Mouse (Mus musculus): ENCODE data around the gene Nudt17. TPM values are rescaled to one million over a fixed set of nuclear protein-coding genes. Genes with fewer than 3 reads are reported as not detected.
A peak's percentile ranks its signal among the peaks of the same experiment; 100 is the strongest.

Nudt17 gene
- total and polyA plus RNA-seq, 3 experiments, result 0.21 to 1.9 (median 1.0) TPM

DNA sequence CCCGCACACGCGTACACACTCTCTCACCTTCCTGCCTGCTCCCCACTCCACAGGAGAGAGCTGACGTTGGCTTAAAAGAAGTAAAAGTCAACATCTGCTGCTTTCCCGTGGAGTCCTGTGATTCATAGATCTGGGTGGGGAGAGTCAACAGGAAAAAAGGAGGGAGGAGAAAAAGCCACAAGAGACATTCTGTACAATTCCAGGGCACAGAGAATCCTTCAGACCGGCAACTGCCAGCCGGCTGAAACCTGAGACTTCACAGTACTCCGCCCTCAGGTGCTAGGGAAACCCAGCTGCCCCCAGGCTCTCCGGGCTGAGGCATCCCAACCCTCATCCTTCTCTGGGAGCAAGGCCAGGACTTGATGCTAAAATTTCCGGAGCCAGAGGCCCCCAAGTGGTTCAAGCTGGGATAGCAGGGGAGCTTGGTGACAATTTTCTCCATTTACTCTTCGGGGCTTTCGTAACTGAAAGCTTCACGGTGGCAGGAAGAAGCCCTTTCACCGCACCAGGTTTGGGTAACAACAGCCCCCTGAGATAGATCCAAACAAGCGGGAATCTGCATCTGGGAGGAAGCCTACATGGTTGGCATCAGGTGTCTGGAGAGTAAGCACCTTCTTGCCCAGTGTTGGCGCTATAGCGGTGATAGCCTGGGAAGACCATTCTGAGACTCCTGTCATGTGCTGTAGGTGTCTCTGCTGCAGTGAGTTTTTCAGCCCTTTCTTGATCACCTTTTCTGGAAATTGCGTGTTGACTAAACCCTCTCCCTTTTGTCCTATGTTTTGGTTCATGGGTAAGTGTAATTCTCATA is 44.7 kb downstream of the Nudt17 start:
- DNase-seq (ENCODE audit: extremely low read depth), result peak; percentile 45
- Histone ChIP-seq H3K4me1 (ENCODE audit: control insufficient read depth in 1 of 2, insufficient read depth in 2 of 2) (peaks cover 11 to 29% of the 10 kb centered on the region in 2 experiments), H3K9me3 (replicated peaks; ENCODE audit: low read length) (no peaks in the 10 kb centered on the region), H3K4me2 (ENCODE audit: insufficient read depth, low read depth, poor library complexity, severe bottlenecking) (no peak overlapping the region; the same call in 1 of the 2 replicates), H3K4me3 (replicated peaks in 1 of 3; ENCODE audit: low read depth in 2 of 3, low read length in 2 of 3, poor library complexity in 1 of 3) (no peak overlapping the region), H3K27me3 (replicated peaks) (no peaks in the 10 kb centered on the region), H3K27ac (ENCODE audit: insufficient read depth, low read depth) (no peak overlapping the region), H3K36me3 (replicated peaks in 1 of 2; ENCODE audit: control insufficient read depth in 1 of 2, insufficient read depth in 1 of 2, low read length in 1 of 2) (peaks cover 6 to 10% of the 10 kb centered on the region in 2 experiments), H3K79me2 (replicated peaks; ENCODE audit: control insufficient read depth, extremely low read depth, insufficient read depth, poor library complexity, severe bottlenecking) (no peaks in the 10 kb centered on the region), H3K9ac (ENCODE audit: insufficient read depth, low read depth) (no peak overlapping the region)
- dilution Hi-C loops (cut with MboI; ENCODE audit: extremely low pct_ligation_motif_present, extremely low pct_unique_long_range_greater_than_20kb, low sequenced_read_pairs), result no loop called here
- TF ChIP-seq CHD2 (IDR thresholded peaks at IDR 0.05; ENCODE audit: low read length), result no peak
- TF ChIP-seq ZKSCAN1 (IDR thresholded peaks at IDR 0.05; ENCODE audit: borderline replicate concordance, low read depth, low read length), result no peak
- TF ChIP-seq RAD21 (IDR thresholded peaks at IDR 0.05; ENCODE audit: low read depth, low read length), result peak; percentile 63
- peak; percentile 26 to 78; a peak in 3 of 4 replicates for TF ChIP-seq CTCF (conservative IDR thresholded peaks at IDR 0.05 in 1 of 2, IDR thresholded peaks at IDR 0.05 in 1 of 2; ENCODE audit: low read depth in 2 of 2, low read length in 2 of 2)
- 0 out of 2 replicates have a peak, but pooled peaks have one; percentile 17 for TF ChIP-seq MEF2A (IDR thresholded peaks at IDR 0.05; ENCODE audit: borderline replicate concordance, low read depth, low read length)
- no peak for TF ChIP-seq HCFC1 (IDR thresholded peaks at IDR 0.05; ENCODE audit: low read depth, low read length)
- TF ChIP-seq MAZ (IDR thresholded peaks at IDR 0.05; ENCODE audit: low read depth, low read length), result peak; percentile 65; the same call in 1 of the 2 replicates
- no peak for TF ChIP-seq ETS1 (conservative IDR thresholded peaks at IDR 0.05; ENCODE audit: low read depth, low read length)
- 0 out of 2 replicates have a peak, but pooled peaks have one; percentile 29 for TF ChIP-seq NELFE (IDR thresholded peaks at IDR 0.05; ENCODE audit: low read depth, low read length)
- peak; percentile 67 for TF ChIP-seq SMC3 (IDR thresholded peaks at IDR 0.05; ENCODE audit: low read depth, low read length)
- TF ChIP-seq TCF12 (IDR thresholded peaks at IDR 0.05; ENCODE audit: low read depth, low read length), result 0 out of 2 replicates have a peak, but pooled peaks have one; percentile 17
- TF ChIP-seq JUN (IDR thresholded peaks at IDR 0.05; ENCODE audit: insufficient read depth, low read depth, low read length), result no peak
- in situ Hi-C loops (cut with MboI; ENCODE audit: low pct_ligation_motif_present, low pct_unique_long_range_greater_than_20kb, low sequenced_read_pairs), result loop anchor here (5.0 kb wide), 1 partner anchor 44 kb away; the partner anchor contains the start of gene Nudt17

DNA sequence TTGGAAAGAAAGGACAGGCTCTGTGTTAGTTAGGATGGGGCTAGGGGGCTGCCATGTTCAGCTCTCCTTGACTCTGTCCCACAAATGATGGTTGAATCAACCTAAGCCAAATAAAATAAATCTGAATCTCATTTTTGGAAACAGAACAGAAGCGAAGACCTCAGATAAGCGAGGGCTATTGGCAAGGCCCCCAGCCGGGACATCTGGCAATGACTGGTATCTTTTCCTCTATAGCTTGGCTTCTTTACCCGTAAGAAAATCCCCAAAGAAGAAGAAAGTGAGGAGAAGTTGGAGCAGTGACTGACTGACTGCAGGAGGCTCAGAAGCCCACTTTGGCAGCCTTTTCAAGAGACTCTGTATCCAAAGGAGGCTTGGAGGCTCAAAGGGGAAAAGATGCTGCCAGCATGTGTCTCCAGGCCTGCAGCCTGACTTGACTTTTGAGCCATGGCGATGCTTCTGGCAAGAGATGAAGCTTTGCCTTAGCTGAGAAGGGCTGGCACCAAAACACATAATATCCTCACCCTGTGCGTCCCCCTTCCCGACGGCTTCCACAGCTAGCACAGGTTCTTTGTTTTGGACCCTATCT is 45.5 kb downstream of the Nudt17 start:
- Histone ChIP-seq H3K79me2 (replicated peaks; ENCODE audit: control insufficient read depth, extremely low read depth, insufficient read depth, poor library complexity, severe bottlenecking) (no peaks in the 10 kb centered on the region), H3K9me3 (replicated peaks; ENCODE audit: low read length) (no peaks in the 10 kb centered on the region), H3K9ac (ENCODE audit: insufficient read depth, low read depth) (no peak overlapping the region), H3K36me3 (replicated peaks in 1 of 2; ENCODE audit: control insufficient read depth in 1 of 2, insufficient read depth in 1 of 2, low read length in 1 of 2) (peaks cover 7 to 14% of the 10 kb centered on the region in 2 experiments), H3K4me1 (ENCODE audit: control insufficient read depth in 1 of 2, insufficient read depth in 2 of 2) (peaks cover 11 to 29% of the 10 kb centered on the region in 2 experiments), H3K27ac (ENCODE audit: insufficient read depth, low read depth) (no peak overlapping the region), H3K4me3 (replicated peaks in 1 of 3; ENCODE audit: low read depth in 2 of 3, low read length in 2 of 3, poor library complexity in 1 of 3) (no peak overlapping the region), H3K4me2 (ENCODE audit: insufficient read depth, low read depth, poor library complexity, severe bottlenecking) (no peak overlapping the region), H3K27me3 (replicated peaks) (no peaks in the 10 kb centered on the region)
- dilution Hi-C loops (cut with MboI; ENCODE audit: extremely low pct_ligation_motif_present, extremely low pct_unique_long_range_greater_than_20kb, low sequenced_read_pairs), result no loop called here
- in situ Hi-C loops (cut with MboI; ENCODE audit: low pct_ligation_motif_present, low pct_unique_long_range_greater_than_20kb, low sequenced_read_pairs), result loop anchor here (5.0 kb wide), 1 partner anchor 44 kb away; the partner anchor contains the start of gene Nudt17
- no peak for DNase-seq (ENCODE audit: extremely low read depth)
- TF ChIP-seq MYC (IDR thresholded peaks at IDR 0.05; ENCODE audit: low read depth, low read length) (no peak), NELFE (IDR thresholded peaks at IDR 0.05; ENCODE audit: low read depth, low read length) (no peak), UBTF (IDR thresholded peaks at IDR 0.05; ENCODE audit: low read depth, low read length) (no peak), USF2 (conservative IDR thresholded peaks at IDR 0.05; ENCODE audit: low read depth, low read length) (no peak), RCOR1 (conservative IDR thresholded peaks at IDR 0.05; ENCODE audit: low read depth, low read length) (no peak), PAX5 (IDR thresholded peaks at IDR 0.05; ENCODE audit: low read length) (no peak), KAT2A (IDR thresholded peaks at IDR 0.05; ENCODE audit: insufficient replicate concordance, low read length) (no peak), TCF12 (IDR thresholded peaks at IDR 0.05; ENCODE audit: low read depth, low read length) (no peak), CTCF (conservative IDR thresholded peaks at IDR 0.05 in 1 of 2, IDR thresholded peaks at IDR 0.05 in 1 of 2; ENCODE audit: low read depth in 2 of 2, low read length in 2 of 2) (no peak), TBP (conservative IDR thresholded peaks at IDR 0.05; ENCODE audit: low read depth, low read length) (no peak), CHD1 (IDR thresholded peaks at IDR 0.05; ENCODE audit: low read depth, low read length) (no peak), CHD2 (IDR thresholded peaks at IDR 0.05; ENCODE audit: low read length) (no peak), RAD21 (IDR thresholded peaks at IDR 0.05; ENCODE audit: low read depth, low read length) (no peak), EP300 (IDR thresholded peaks at IDR 0.05; ENCODE audit: low read length) (no peak), E2F4 (IDR thresholded peaks at IDR 0.05; ENCODE audit: insufficient replicate concordance, low read depth, low read length) (no peak), MAZ (IDR thresholded peaks at IDR 0.05; ENCODE audit: low read depth, low read length) (no peak), ZMIZ1 (IDR thresholded peaks at IDR 0.05; ENCODE audit: low read depth, low read length) (no peak), MEF2A (IDR thresholded peaks at IDR 0.05; ENCODE audit: borderline replicate concordance, low read depth, low read length) (no peak)

Measured in CH12.LX (cell line).